Mouse (Mus musculus) liver, postnatal 0 days (tissue): ENCODE data around the gene Cyb5r3.

Source experiments
- CTCF ChIP-seq: sonication (generic); IDR thresholded peaks from 2 replicates; pipeline ENCODE4 v1.5.1; 2016; ENCODE audit warnings: antibody characterized with exemption, low read depth
- EP300 ChIP-seq: IDR thresholded peaks from 2 replicates; pipeline ENCODE4 v1.6.1; 2016; ENCODE audit warnings: antibody characterized with exemption, low read depth, mild to moderate bottlenecking

GRCm38 (mm10) chr15:83142861-83143260 is 29.5 kb downstream of the Cyb5r3 start:
- TF ChIP-seq EP300 (no peak), CTCF (no peak)
